Mouse (Mus musculus) CH12.LX (cell line): ENCODE measurements around the gene Kansl3.
A peak's percentile ranks its signal among the peaks of the same experiment; 100 is the strongest.

Experiments
- CTCF ChIP-seq, 2 experiments: IDR thresholded peaks in 1 of 2; conservative IDR thresholded peaks in 1 of 2; 2 replicates each; pipeline ENCODE4 v1.5.1; 2011 to 2012; ENCODE audit warnings: low read depth in 2 of 2, low read length in 2 of 2, improper control_type of control experiment in 1 of 2, inconsistent platforms in 1 of 2, mild to moderate bottlenecking in 1 of 2, moderate library complexity in 1 of 2
- EP300 ChIP-seq: IDR thresholded peaks from 2 replicates; pipeline ENCODE4 v1.6.1; 2011; ENCODE audit warnings: low read length, improper control_type of control experiment
- MAX ChIP-seq: IDR thresholded peaks from 2 replicates; pipeline ENCODE4 v1.6.1; 2011; ENCODE audit warnings: low read length, improper control_type of control experiment
- POLR2A ChIP-seq: IDR thresholded peaks from 2 replicates; pipeline ENCODE4 v1.6.1; 2011; ENCODE audit warnings: low read depth, mild to moderate bottlenecking, improper control_type of control experiment, low read length

GRCm38 (mm10) chr1:36368112-36368968, 641 bp downstream of the Kansl3 start:
- TF ChIP-seq MAX (peak; percentile 25; the same call in 1 of the 2 replicates), POLR2A (no peak), EP300 (no peak), CTCF (conservative IDR thresholded peaks at IDR 0.05 in 1 of 2, IDR thresholded peaks at IDR 0.05 in 1 of 2; ENCODE audit: low read depth in 2 of 2, low read length in 2 of 2) (no peak)
